Mouse (Mus musculus) left cerebral cortex, postnatal 36 days (tissue): ENCODE data around the gene Klhl11. TPM values are rescaled to one million over a fixed set of nuclear protein-coding genes. Genes with fewer than 3 reads are reported as not detected.

Experiments used
- DNase-seq, 2 experiments: peaks; one replicate each; pipeline ENCODE4 v3.0.0; 2021 to 2022; ENCODE audit warnings: low spot score in 2 of 2, mixed read lengths in 1 of 2
- intact Hi-C: fragments of 180-260 bp; cut with DNase I; formaldehyde crosslinking; loops from one replicate; pipeline ENCODE4 v1.15.1; 2025
- total RNA-seq, 2 experiments: library from RNA; stranded (reverse); gene quantifications; 2 replicates each; pipeline ENCODE4 v1.2.3; 2021

Klhl11 gene
- 10 to 100 TPM; 95.1 to 97.8 TPM for total RNA-seq

- intact Hi-C loops = loop anchor here (2.0 to 5.0 kb wide), 3 partner anchors 32 to 115 kb away; partner anchors contain the start of genes Hap1, Klhl10 and Nt5c3b
Observed at GRCm38 (mm10) chr11:100472197-100472934, at the start of gene Klhl11. Gene Klhl11 (minus strand): TSS chr11:100472741.

GRCm38 (mm10) chr11:100520838-100521237 is 48.3 kb upstream of the Klhl11 start:
- intact Hi-C loops = no loop called here
- DNase-seq = no peak

More at GRCm38 (mm10) chr11:100472197-100472934, at the start of gene Klhl11:
- DNase-seq = peak; percentile 92 to 93

GRCm38 (mm10) chr11:100519188-100519587 is 46.6 kb upstream of the Klhl11 start:
- no peak for DNase-seq
- intact Hi-C loops = no loop called here

- intact Hi-C loops = no loop called here
- no peak for DNase-seq
Observed at GRCm38 (mm10) chr11:100518188-100518591, 45.6 kb upstream of the Klhl11 start.

- intact Hi-C loops = no loop called here
- DNase-seq = no peak
Observed at GRCm38 (mm10) chr11:100516291-100516690, 43.8 kb upstream of the Klhl11 start.

GRCm38 (mm10) chr11:100515789-100516188 is 43.2 kb upstream of the Klhl11 start:
- intact Hi-C loops = no loop called here
- no peak for DNase-seq

- intact Hi-C loops = no loop called here
Observed at GRCm38 (mm10) chr11:100515061-100515460, 42.5 kb upstream of the Klhl11 start.

GRCm38 (mm10) chr11:100513716-100514115 is 41.2 kb upstream of the Klhl11 start:
- intact Hi-C loops = no loop called here
- DNase-seq = no peak

More at GRCm38 (mm10) chr11:100515061-100515460, 42.5 kb upstream of the Klhl11 start:
- no peak for DNase-seq

- intact Hi-C loops = loop anchor here (1.0 kb wide), 1 partner anchor 43 kb away; no protein-coding TSS in a partner anchor
- DNase-seq = peak in 1 of 2 experiments; percentile 24
Observed at GRCm38 (mm10) chr11:100512384-100512783, 39.8 kb upstream of the Klhl11 start.

- no peak for DNase-seq
Observed at GRCm38 (mm10) chr11:100510556-100510955, 38.0 kb upstream of the Klhl11 start.

GRCm38 (mm10) chr11:100505997-100506396 is 33.5 kb upstream of the Klhl11 start:
- intact Hi-C loops = no loop called here
- no peak for DNase-seq

More at GRCm38 (mm10) chr11:100510556-100510955, 38.0 kb upstream of the Klhl11 start:
- intact Hi-C loops = no loop called here

- intact Hi-C loops = no loop called here
- no peak for DNase-seq
Observed at GRCm38 (mm10) chr11:100504990-100505660, 32.6 kb upstream of the Klhl11 start.

GRCm38 (mm10) chr11:100501321-100501720 is 28.8 kb upstream of the Klhl11 start:
- DNase-seq = no peak

GRCm38 (mm10) chr11:100500651-100501050 is 28.1 kb upstream of the Klhl11 start:
- DNase-seq = no peak
- intact Hi-C loops = no loop called here

More at GRCm38 (mm10) chr11:100501321-100501720, 28.8 kb upstream of the Klhl11 start:
- intact Hi-C loops = no loop called here

- intact Hi-C loops = no loop called here
- DNase-seq = no peak
Observed at GRCm38 (mm10) chr11:100500241-100500640, 27.7 kb upstream of the Klhl11 start.

GRCm38 (mm10) chr11:100493771-100494170 is 21.2 kb upstream of the Klhl11 start:
- intact Hi-C loops = no loop called here

GRCm38 (mm10) chr11:100490951-100491350 is 18.4 kb upstream of the Klhl11 start:
- no peak for DNase-seq
- intact Hi-C loops = no loop called here

More at GRCm38 (mm10) chr11:100493771-100494170, 21.2 kb upstream of the Klhl11 start:
- no peak for DNase-seq

GRCm38 (mm10) chr11:100485801-100486538 is 13.4 kb upstream of the Klhl11 start:
- DNase-seq = no peak
- intact Hi-C loops = no loop called here

GRCm38 (mm10) chr11:100484461-100484860 is 11.9 kb upstream of the Klhl11 start:
- intact Hi-C loops = no loop called here
- no peak for DNase-seq

GRCm38 (mm10) chr11:100479152-100479551 is 6.6 kb upstream of the Klhl11 start:
- DNase-seq = no peak
- intact Hi-C loops = no loop called here
